Mouse (Mus musculus) CH12.LX (cell line): ENCODE data around the gene Lgals2. TPM values are rescaled to one million over a fixed set of nuclear protein-coding genes. Genes with fewer than 3 reads are reported as not detected.
"Not testable (repeated sequence)": the region's sequence is repeated elsewhere in the genome, so short reads cannot be mapped to it uniquely, and the experiment has no call there.

ENCODE experiments used
- DNase-seq: peaks from one replicate; pipeline ENCODE4 v3.0.0-alpha.2; 2013; ENCODE audit errors: extremely low read depth
- H3K27ac ChIP-seq: 2 replicates; pipeline ENCODE4 v1.5.1; 2012; ENCODE audit warnings: low read depth, mild to moderate bottlenecking, control low read depth, moderate library complexity; ENCODE audit not compliant: insufficient read depth
- H3K27me3 ChIP-seq: replicated peaks from 2 replicates; pipeline ENCODE3; 2012; ENCODE audit warnings: inconsistent platforms
- H3K36me3 ChIP-seq, 2 experiments: replicated peaks in 1 of 2; 2 replicates each; pipeline versions ENCODE3 to v1.6.1; 2012; ENCODE audit warnings: inconsistent platforms in 1 of 2, low read length in 1 of 2, mild to moderate bottlenecking in 1 of 2, mixed read lengths in 1 of 2, moderate library complexity in 1 of 2; ENCODE audit not compliant: control insufficient read depth in 1 of 2, insufficient read depth in 1 of 2
- H3K4me1 ChIP-seq, 2 experiments: 2 replicates each; pipeline ENCODE4 v1.6.1; 2012; ENCODE audit warnings: inconsistent platforms in 1 of 2, moderate library complexity in 1 of 2; ENCODE audit not compliant: insufficient read depth in 2 of 2, control insufficient read depth in 1 of 2
- H3K4me2 ChIP-seq: 2 replicates; pipeline ENCODE4 v1.6.1; 2012; ENCODE audit warnings: low read depth, mild to moderate bottlenecking, control low read depth; ENCODE audit not compliant: poor library complexity, insufficient read depth, severe bottlenecking
- H3K4me3 ChIP-seq, 3 experiments: fragments of 150-350 bp in 1 of 3; sonication (generic) in 1 of 3; replicated peaks in 1 of 3; 2 replicates each; pipeline versions ENCODE3 to v1.5.1; 2011 to 2012; ENCODE audit warnings: low read depth in 2 of 3, low read length in 2 of 3, mild to moderate bottlenecking in 2 of 3, moderate library complexity in 2 of 3, control low read depth in 1 of 3, improper control_type of control experiment in 1 of 3, inconsistent platforms in 1 of 3, mixed read lengths in 1 of 3; ENCODE audit not compliant: poor library complexity in 1 of 3
- H3K79me2 ChIP-seq: replicated peaks from 2 replicates; pipeline ENCODE4 v1.6.1; 2012; ENCODE audit warnings: mild to moderate bottlenecking, moderate library complexity; ENCODE audit not compliant: control insufficient read depth, poor library complexity, insufficient read depth, severe bottlenecking; ENCODE audit errors: extremely low read depth
- H3K9ac ChIP-seq: 2 replicates; pipeline ENCODE4 v1.6.1; 2012; ENCODE audit warnings: low read depth, mild to moderate bottlenecking, control low read depth, moderate library complexity; ENCODE audit not compliant: insufficient read depth
- H3K9me3 ChIP-seq: replicated peaks from 2 replicates; pipeline ENCODE3; 2012; ENCODE audit warnings: low read length, inconsistent platforms, mixed read lengths
- BHLHE40 ChIP-seq: IDR thresholded peaks from 2 replicates; pipeline ENCODE4 v1.6.1; 2011; ENCODE audit warnings: mild to moderate bottlenecking, low read depth, low read length, improper control_type of control experiment
- CHD2 ChIP-seq: IDR thresholded peaks from 2 replicates; pipeline ENCODE4 v1.6.1; 2011; ENCODE audit warnings: low read length, improper control_type of control experiment
- CTCF ChIP-seq, 2 experiments: IDR thresholded peaks in 1 of 2; conservative IDR thresholded peaks in 1 of 2; 2 replicates each; pipeline ENCODE4 v1.5.1; 2011 to 2012; ENCODE audit warnings: low read depth in 2 of 2, low read length in 2 of 2, improper control_type of control experiment in 1 of 2, inconsistent platforms in 1 of 2, mild to moderate bottlenecking in 1 of 2, moderate library complexity in 1 of 2
- E2F4 ChIP-seq: IDR thresholded peaks from 2 replicates; pipeline ENCODE4 v1.6.1; 2011; ENCODE audit warnings: low read depth, low read length, improper control_type of control experiment; ENCODE audit not compliant: insufficient replicate concordance
- EP300 ChIP-seq: IDR thresholded peaks from 2 replicates; pipeline ENCODE4 v1.6.1; 2011; ENCODE audit warnings: low read length, improper control_type of control experiment
- ETS1 ChIP-seq: conservative IDR thresholded peaks from 2 replicates; pipeline ENCODE4 v1.6.1; 2012; ENCODE audit warnings: low read depth, mild to moderate bottlenecking, inconsistent platforms, low read length, improper control_type of control experiment, moderate library complexity
- GABPA ChIP-seq: IDR thresholded peaks from 2 replicates; pipeline ENCODE4 v1.6.1; 2012; ENCODE audit warnings: low read depth, low read length, improper control_type of control experiment, inconsistent platforms; ENCODE audit not compliant: insufficient replicate concordance
- HCFC1 ChIP-seq: IDR thresholded peaks from 2 replicates; pipeline ENCODE4 v1.6.1; 2012; ENCODE audit warnings: low read depth, mild to moderate bottlenecking, inconsistent platforms, low read length, improper control_type of control experiment
- JUN ChIP-seq: IDR thresholded peaks from 2 replicates; pipeline ENCODE4 v1.6.1; 2011; ENCODE audit warnings: low read depth, mild to moderate bottlenecking, low read length, improper control_type of control experiment, moderate library complexity; ENCODE audit not compliant: insufficient read depth
- JUND ChIP-seq: conservative IDR thresholded peaks from 2 replicates; pipeline ENCODE4 v1.6.1; 2011; ENCODE audit warnings: low read depth, low read length, improper control_type of control experiment
- KAT2A ChIP-seq: IDR thresholded peaks from 2 replicates; pipeline ENCODE4 v1.6.1; 2012; ENCODE audit warnings: low read length, improper control_type of control experiment, inconsistent platforms; ENCODE audit not compliant: insufficient replicate concordance
- MXI1 ChIP-seq: IDR thresholded peaks from 2 replicates; pipeline ENCODE4 v1.6.1; 2011; ENCODE audit warnings: mild to moderate bottlenecking, low read depth, low read length, improper control_type of control experiment
- MYC ChIP-seq: IDR thresholded peaks from 2 replicates; pipeline ENCODE4 v1.6.1; 2011; ENCODE audit warnings: low read depth, mild to moderate bottlenecking, improper control_type of control experiment, low read length
- PAX5 ChIP-seq: IDR thresholded peaks from 2 replicates; pipeline ENCODE4 v1.6.1; 2012; ENCODE audit warnings: low read length, inconsistent platforms, mixed read lengths
- POLR2A ChIP-seq: IDR thresholded peaks from 2 replicates; pipeline ENCODE4 v1.6.1; 2011; ENCODE audit warnings: low read depth, mild to moderate bottlenecking, improper control_type of control experiment, low read length
- RAD21 ChIP-seq: IDR thresholded peaks from 2 replicates; pipeline ENCODE4 v1.6.1; 2011; ENCODE audit warnings: low read depth, mild to moderate bottlenecking, low read length, improper control_type of control experiment, moderate library complexity
- RCOR1 ChIP-seq: conservative IDR thresholded peaks from 2 replicates; pipeline ENCODE4 v1.6.1; 2012; ENCODE audit warnings: low read depth, mild to moderate bottlenecking, inconsistent platforms, low read length, improper control_type of control experiment
- SMC3 ChIP-seq: IDR thresholded peaks from 2 replicates; pipeline ENCODE4 v1.6.1; 2011; ENCODE audit warnings: low read depth, low read length, improper control_type of control experiment
- TBP ChIP-seq: conservative IDR thresholded peaks from 2 replicates; pipeline ENCODE4 v1.6.1; 2011; ENCODE audit warnings: low read depth, low read length, improper control_type of control experiment
- UBTF ChIP-seq: IDR thresholded peaks from 2 replicates; pipeline ENCODE4 v1.6.1; 2012; ENCODE audit warnings: low read depth, mild to moderate bottlenecking, inconsistent platforms, low read length, improper control_type of control experiment, moderate library complexity
- USF1 ChIP-seq: IDR thresholded peaks from 2 replicates; pipeline ENCODE4 v1.6.1; 2014; ENCODE audit warnings: low read depth, mild to moderate bottlenecking, inconsistent platforms, low read length, improper control_type of control experiment
- USF2 ChIP-seq: conservative IDR thresholded peaks from 2 replicates; pipeline ENCODE4 v1.6.1; 2011; ENCODE audit warnings: low read depth, low read length, improper control_type of control experiment
- ZC3H11A ChIP-seq: IDR thresholded peaks from 2 replicates; pipeline ENCODE4 v1.6.1; 2012; ENCODE audit warnings: low read depth, mild to moderate bottlenecking, inconsistent platforms, low read length, improper control_type of control experiment
- ZKSCAN1 ChIP-seq: IDR thresholded peaks from 2 replicates; pipeline ENCODE4 v1.6.1; 2012; ENCODE audit warnings: low read depth, inconsistent platforms, low read length, improper control_type of control experiment, borderline replicate concordance
- ZMIZ1 ChIP-seq: IDR thresholded peaks from 2 replicates; pipeline ENCODE4 v1.6.1; 2012; ENCODE audit warnings: low read depth, mild to moderate bottlenecking, inconsistent platforms, low read length, improper control_type of control experiment
- dilution Hi-C: fragments of 300-500 bp; cut with MboI; formaldehyde crosslinking; loops from 2 replicates; pipeline ENCODE4 v1.14.3; 2020; ENCODE audit warnings: low sequenced_read_pairs; ENCODE audit not compliant: extremely low pct_unique_long_range_greater_than_20kb, extremely low pct_ligation_motif_present
- in situ Hi-C: fragments of 300-500 bp; cut with MboI; formaldehyde crosslinking; loops from 3 replicates; pipeline ENCODE4 v1.14.3; 2019; ENCODE audit warnings: low sequenced_read_pairs, low pct_ligation_motif_present, low pct_unique_long_range_greater_than_20kb, mixed read lengths
- polyA plus RNA-seq: library from polyadenylated mRNA; unstranded; fragments of >175 nt; gene quantifications from 2 replicates; pipeline ENCODE4 v1.2.1, GENCODE M21; 2012; ENCODE audit warnings: low read depth; ENCODE audit not compliant: insufficient read length
- total RNA-seq, 2 experiments: library from RNA; depleted of rRNA; stranded (reverse); fragments of 300-350 nt in 1 of 2; fragments of >200 nt in 1 of 2; gene quantifications; 2 replicates each; pipeline ENCODE4 v1.2.3; 2012 to 2014

Gene Lgals2
- total and polyA plus RNA-seq, 3 experiments = not detected

DNA sequence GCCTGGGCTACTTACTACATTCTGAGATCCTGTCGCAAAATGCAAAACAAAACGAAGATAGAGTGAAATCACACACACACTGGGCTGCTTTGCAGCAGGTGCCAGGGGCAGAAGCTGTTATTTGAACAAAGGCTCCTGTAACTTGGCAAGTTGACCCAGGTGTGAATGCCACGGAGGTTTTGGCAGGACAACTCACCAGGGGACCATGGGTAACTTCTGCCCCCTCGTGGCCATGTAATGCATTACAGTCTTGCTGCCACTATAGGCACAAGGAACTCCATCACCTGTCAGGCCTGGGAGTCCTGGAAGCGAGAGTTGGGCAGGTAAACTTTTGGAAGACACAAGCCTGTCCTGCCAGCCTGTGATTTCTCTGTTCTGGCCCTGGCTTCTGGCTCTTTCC is 6.9 kb downstream of the Lgals2 start:
- dilution Hi-C loops = loop anchor here (25.0 kb wide), 1 partner anchor 111 kb away; no protein-coding TSS in a partner anchor
- peaks cover 4 to 20% of the 10 kb centered on the region in 2 experiments; a peak in 3 of 4 replicates for H3K4me1 ChIP-seq
- no peaks in the 10 kb centered on the region for H3K36me3 ChIP-seq
- peak; percentile 75 for DNase-seq
- H3K27ac ChIP-seq = no peak overlapping the region
- no peak overlapping the region; the same call in 1 of the 2 replicates for H3K4me2 ChIP-seq
- H3K4me3 ChIP-seq = no peak overlapping the region
- H3K79me2 ChIP-seq = no peaks in the 10 kb centered on the region
- in situ Hi-C loops = loop anchor here (10.0 kb wide), 1 partner anchor 224 kb away; no protein-coding TSS in a partner anchor
- TF ChIP-seq E2F4 (no peak), CTCF (conservative IDR thresholded peaks at IDR 0.05 in 1 of 2, IDR thresholded peaks at IDR 0.05 in 1 of 2; ENCODE audit: low read depth in 2 of 2, low read length in 2 of 2) (peak; percentile 74 to 87), RAD21 (peak; percentile 82), SMC3 (peak; percentile 88)
- no peak overlapping the region for H3K9ac ChIP-seq
- H3K9me3 ChIP-seq = no peaks in the 10 kb centered on the region
- peaks cover 92% of the 10 kb centered on the region for H3K27me3 ChIP-seq

GRCm38 (mm10) chr15:78846805-78847204 is 8.5 kb downstream of the Lgals2 start:
- not testable (repeated sequence) for H3K4me2 ChIP-seq, H3K4me3 ChIP-seq, H3K9ac ChIP-seq, DNase-seq, H3K9me3 ChIP-seq, H3K79me2 ChIP-seq, H3K36me3 ChIP-seq, H3K27ac ChIP-seq
- in situ Hi-C loops (loop anchor here (10.0 kb wide), 1 partner anchor 222 kb away; no protein-coding TSS in a partner anchor), dilution Hi-C loops (loop anchor here (25.0 kb wide), 1 partner anchor 110 kb away; no protein-coding TSS in a partner anchor)
- peaks cover 4 to 20% of the 10 kb centered on the region in 2 experiments; a peak in 3 of 4 replicates for H3K4me1 ChIP-seq
- peaks cover 93% of the 10 kb centered on the region for H3K27me3 ChIP-seq

DNA sequence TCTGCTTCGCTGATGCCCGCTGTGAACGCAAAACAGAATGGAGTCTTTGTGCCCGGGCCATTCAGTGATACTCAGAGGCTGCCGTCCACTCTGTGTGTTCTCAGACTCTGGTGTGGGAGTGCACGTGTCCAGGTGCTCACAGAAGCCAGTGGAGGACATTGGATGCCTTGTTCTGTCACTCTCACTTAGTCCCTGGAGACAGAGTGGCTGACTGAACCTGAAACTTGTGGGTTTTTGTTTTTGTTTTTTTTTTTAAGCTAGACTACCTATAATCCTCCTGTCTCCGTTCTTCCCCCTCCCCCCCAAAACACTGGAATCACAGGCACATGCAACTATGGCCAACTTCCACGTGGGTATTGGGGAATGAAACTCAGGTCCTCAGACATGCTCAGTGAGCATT is 9.0 kb downstream of the Lgals2 start:
- H3K36me3 ChIP-seq = no peaks in the 10 kb centered on the region
- H3K79me2 ChIP-seq = no peaks in the 10 kb centered on the region
- no peaks in the 10 kb centered on the region for H3K9me3 ChIP-seq
- DNase-seq = peak; percentile 28
- peaks cover 4 to 20% of the 10 kb centered on the region in 2 experiments; a peak in 3 of 4 replicates for H3K4me1 ChIP-seq
- no peak overlapping the region for H3K4me2 ChIP-seq
- in situ Hi-C loops = loop anchor here (10.0 kb wide), 1 partner anchor 222 kb away; no protein-coding TSS in a partner anchor
- no peak overlapping the region for H3K27ac ChIP-seq
- H3K4me3 ChIP-seq = no peak overlapping the region
- H3K27me3 ChIP-seq = peaks cover 96% of the 10 kb centered on the region
- dilution Hi-C loops = loop anchor here (25.0 kb wide), 1 partner anchor 109 kb away; no protein-coding TSS in a partner anchor
- H3K9ac ChIP-seq = no peak overlapping the region
- TF ChIP-seq MYC (peak; percentile 45; the same call in 1 of the 2 replicates), PAX5 (no peak), EP300 (peak; percentile 67), RCOR1 (no peak), TBP (no peak), ETS1 (peak; percentile 24; the same call in 1 of the 2 replicates), JUN (peak; percentile 32; the same call in 1 of the 2 replicates), BHLHE40 (peak; percentile 94), KAT2A (no peak), GABPA (no peak), ZKSCAN1 (no peak), ZC3H11A (no peak), CTCF (conservative IDR thresholded peaks at IDR 0.05 in 1 of 2, IDR thresholded peaks at IDR 0.05 in 1 of 2; ENCODE audit: low read depth in 2 of 2, low read length in 2 of 2) (no peak), RAD21 (no peak), MXI1 (no peak), JUND (0 out of 2 replicates have a peak, but pooled peaks have one; percentile 49), CHD2 (no peak), POLR2A (no peak), USF2 (no peak), UBTF (no peak), USF1 (no peak), ZMIZ1 (no peak), HCFC1 (no peak)
